Mouse (Mus musculus) MEL (cell line): ENCODE data around the gene Scn1b. TPM values are rescaled to one million over a fixed set of nuclear protein-coding genes. Genes with fewer than 3 reads are reported as not detected.
A peak's percentile ranks its signal among the peaks of the same experiment; 100 is the strongest.

ENCODE experiments used
- DNase-seq: peaks from one replicate; pipeline ENCODE4 v3.0.0; 2011; ENCODE audit warnings: low read depth, low spot score
- H3K27ac ChIP-seq: 2 replicates; pipeline ENCODE4 v1.5.1; 2012; ENCODE audit warnings: low read depth, mild to moderate bottlenecking, control low read depth, low read length, moderate library complexity; ENCODE audit not compliant: control insufficient read depth
- H3K27me3 ChIP-seq, 2 experiments: fragments of 150-350 bp in 1 of 2; sonication (generic) in 1 of 2; 2 replicates each; pipeline ENCODE4 v1.6.1; 2012; ENCODE audit warnings: low read length in 2 of 2, mild to moderate bottlenecking in 2 of 2, improper control_type of control experiment in 1 of 2, moderate library complexity in 1 of 2; ENCODE audit not compliant: insufficient read depth in 2 of 2, control insufficient read depth in 1 of 2
- H3K36me3 ChIP-seq, 2 experiments: 2 replicates each; pipeline ENCODE4 v1.6.1; 2012 to 2014; ENCODE audit warnings: low read length in 2 of 2, improper control_type of control experiment in 1 of 2, inconsistent platforms in 1 of 2, mild to moderate bottlenecking in 1 of 2; ENCODE audit not compliant: insufficient read depth in 2 of 2, control insufficient read depth in 1 of 2
- H3K4me1 ChIP-seq, 2 experiments: fragments of 150-350 bp in 1 of 2; sonication (generic) in 1 of 2; 2 replicates each; pipeline ENCODE4 v1.6.1; 2012; ENCODE audit warnings: low read length in 2 of 2, improper control_type of control experiment in 1 of 2, mild to moderate bottlenecking in 1 of 2; ENCODE audit not compliant: insufficient read depth in 2 of 2, control insufficient read depth in 1 of 2
- H3K4me3 ChIP-seq, 2 experiments: fragments of 150-350 bp in 1 of 2; sonication (generic) in 1 of 2; 2 replicates each; pipeline ENCODE4 v1.5.1; 2012; ENCODE audit warnings: low read depth in 2 of 2, low read length in 2 of 2, mild to moderate bottlenecking in 2 of 2, moderate library complexity in 2 of 2, control low read depth in 1 of 2, improper control_type of control experiment in 1 of 2; ENCODE audit not compliant: control insufficient read depth in 1 of 2, insufficient read depth in 1 of 2
- H3K79me2 ChIP-seq: 2 replicates; pipeline ENCODE4 v1.6.1; 2012; ENCODE audit warnings: mild to moderate bottlenecking, low read length, moderate library complexity; ENCODE audit not compliant: control insufficient read depth, poor library complexity, insufficient read depth
- H3K9ac ChIP-seq: 2 replicates; pipeline ENCODE4 v1.6.1; 2012; ENCODE audit warnings: low read depth, mild to moderate bottlenecking, control low read depth, low read length, moderate library complexity; ENCODE audit not compliant: control insufficient read depth, poor library complexity, severe bottlenecking
- H3K9me3 ChIP-seq: fragments of 150-350 bp; sonication (generic); replicated peaks from 2 replicates; pipeline ENCODE4 v1.6.1; 2012; ENCODE audit warnings: mild to moderate bottlenecking, low read length, improper control_type of control experiment, moderate library complexity; ENCODE audit not compliant: insufficient read depth
- CHD1 ChIP-seq: IDR thresholded peaks from 2 replicates; pipeline ENCODE4 v1.6.1; 2012; ENCODE audit warnings: low read depth, mild to moderate bottlenecking, inconsistent platforms, low read length, improper control_type of control experiment
- CTCF ChIP-seq, 3 experiments: IDR thresholded peaks in 2 of 3; conservative IDR thresholded peaks in 1 of 3; 2 replicates each; pipeline ENCODE4 v1.5.1; 2011 to 2012; ENCODE audit warnings: low read length in 3 of 3, low read depth in 2 of 3, mild to moderate bottlenecking in 2 of 3, improper control_type of control experiment in 1 of 3, inconsistent platforms in 1 of 3, mixed read lengths in 1 of 3, moderate library complexity in 1 of 3; ENCODE audit not compliant: control insufficient read depth in 1 of 3, insufficient read depth in 1 of 3, poor library complexity in 1 of 3, severe bottlenecking in 1 of 3
- E2F4 ChIP-seq: IDR thresholded peaks from 2 replicates; pipeline ENCODE4 v1.6.1; 2011; ENCODE audit warnings: low read depth, low read length, improper control_type of control experiment, borderline replicate concordance
- ELF1 ChIP-seq: IDR thresholded peaks from 2 replicates; pipeline ENCODE4 v1.6.1; 2014; ENCODE audit warnings: low read depth, mild to moderate bottlenecking, inconsistent platforms, low read length, improper control_type of control experiment, moderate library complexity
- EP300 ChIP-seq, 2 experiments: IDR thresholded peaks; 2 replicates each; pipeline ENCODE4 v1.6.1; 2011; ENCODE audit warnings: improper control_type of control experiment in 2 of 2, low read length in 2 of 2, low read depth in 1 of 2, mild to moderate bottlenecking in 1 of 2
- ETS1 ChIP-seq: IDR thresholded peaks from 2 replicates; pipeline ENCODE4 v1.6.1; 2012; ENCODE audit warnings: low read depth, mild to moderate bottlenecking, inconsistent platforms, low read length, improper control_type of control experiment, moderate library complexity
- JUND ChIP-seq: IDR thresholded peaks from 2 replicates; pipeline ENCODE4 v1.6.1; 2011; ENCODE audit warnings: low read depth, mild to moderate bottlenecking, improper control_type of control experiment, low read length
- MAFK ChIP-seq: IDR thresholded peaks from 2 replicates; pipeline ENCODE4 v1.6.1; 2011; ENCODE audit warnings: low read depth, mild to moderate bottlenecking, low read length, improper control_type of control experiment, borderline replicate concordance
- MAX ChIP-seq: IDR thresholded peaks from 2 replicates; pipeline ENCODE4 v1.6.1; 2011; ENCODE audit warnings: low read length, improper control_type of control experiment
- MYC ChIP-seq: IDR thresholded peaks from 2 replicates; pipeline ENCODE4 v1.6.1; 2011; ENCODE audit warnings: low read depth, mild to moderate bottlenecking, low read length, improper control_type of control experiment, moderate library complexity
- POLR2AphosphoS5 ChIP-seq: IDR thresholded peaks from 2 replicates; pipeline ENCODE4 v1.6.1; 2012; ENCODE audit warnings: low read depth, borderline replicate concordance, mild to moderate bottlenecking, inconsistent platforms, low read length, moderate library complexity, mixed read lengths
- RAD21 ChIP-seq: IDR thresholded peaks from 2 replicates; pipeline ENCODE4 v1.6.1; 2011; ENCODE audit warnings: mild to moderate bottlenecking, low read depth, low read length, improper control_type of control experiment
- SIN3A ChIP-seq: IDR thresholded peaks from 2 replicates; pipeline ENCODE4 v1.6.1; 2012; ENCODE audit warnings: low read length, improper control_type of control experiment, inconsistent platforms
- SMC3 ChIP-seq: IDR thresholded peaks from 2 replicates; pipeline ENCODE4 v1.6.1; 2011; ENCODE audit warnings: low read depth, low read length, improper control_type of control experiment
- TBP ChIP-seq: IDR thresholded peaks from 2 replicates; pipeline ENCODE4 v1.8.0; 2011; ENCODE audit warnings: low read depth, low read length, improper control_type of control experiment
- TCF12 ChIP-seq: IDR thresholded peaks from 2 replicates; pipeline ENCODE4 v1.6.1; 2014; ENCODE audit warnings: low read depth, mild to moderate bottlenecking, inconsistent platforms, low read length, improper control_type of control experiment, moderate library complexity
- USF1 ChIP-seq: IDR thresholded peaks from 2 replicates; pipeline ENCODE4 v1.6.1; 2014; ENCODE audit warnings: low read depth, mild to moderate bottlenecking, inconsistent platforms, low read length, improper control_type of control experiment, moderate library complexity
- USF2 ChIP-seq, 2 experiments: IDR thresholded peaks; 2 replicates each; pipeline ENCODE4 v1.6.1; 2011 to 2012; ENCODE audit warnings: improper control_type of control experiment in 2 of 2, low read length in 2 of 2, borderline replicate concordance in 1 of 2, inconsistent platforms in 1 of 2, low read depth in 1 of 2, mild to moderate bottlenecking in 1 of 2; ENCODE audit not compliant: insufficient read depth in 1 of 2
- ZC3H11A ChIP-seq: IDR thresholded peaks from 2 replicates; pipeline ENCODE4 v1.6.1; 2012; ENCODE audit warnings: low read depth, mild to moderate bottlenecking, inconsistent platforms, low read length, improper control_type of control experiment
- ZKSCAN1 ChIP-seq: IDR thresholded peaks from 2 replicates; pipeline ENCODE4 v1.6.1; 2012; ENCODE audit warnings: low read depth, mild to moderate bottlenecking, inconsistent platforms, low read length, improper control_type of control experiment, moderate library complexity
- ZMIZ1 ChIP-seq: IDR thresholded peaks from 2 replicates; pipeline ENCODE4 v1.6.1; 2012; ENCODE audit warnings: low read depth, mild to moderate bottlenecking, inconsistent platforms, low read length, improper control_type of control experiment, moderate library complexity
- polyA plus RNA-seq, 2 experiments: library from polyadenylated mRNA; stranded (reverse) in 1 of 2; unstranded in 1 of 2; fragments of >175 nt in 1 of 2; fragments of >200 nt in 1 of 2; gene quantifications; 2 replicates each; pipeline versions ENCODE4 v1.2.1 to v1.2.4; 2012; ENCODE audit warnings: low replicate concordance in 2 of 2, low read depth in 1 of 2; ENCODE audit not compliant: insufficient read length in 2 of 2, insufficient read depth in 1 of 2, missing spikeins in 1 of 2
- total RNA-seq: library from RNA; depleted of rRNA; stranded (reverse); fragments of 300-350 nt; gene quantifications from 2 replicates; pipeline ENCODE4 v1.2.3, GENCODE M21; 2012

Gene Scn1b
- total and polyA plus RNA-seq, 3 experiments = not detected

GRCm38 (mm10) chr7:31114646-31115045 is 12.2 kb downstream of the Scn1b start:
- TF ChIP-seq EP300 (IDR thresholded peaks at IDR 0.05; ENCODE audit: low read depth in 1 of 2, low read length in 2 of 2) (no peak), CTCF (IDR thresholded peaks at IDR 0.05 in 2 of 3, conservative IDR thresholded peaks at IDR 0.05 in 1 of 3; ENCODE audit: control insufficient read depth in 1 of 3, insufficient read depth in 1 of 3, low read depth in 2 of 3, low read length in 3 of 3, poor library complexity in 1 of 3, severe bottlenecking in 1 of 3) (0 out of 6 replicates have a peak, but pooled peaks of 1 of the 3 experiments have one; percentile 6)
- Histone ChIP-seq H3K4me1 (peaks cover 4 to 21% of the 10 kb centered on the region in 2 experiments), H3K9ac (no peak overlapping the region), H3K27ac (no peak overlapping the region), H3K27me3 (no peaks in the 10 kb centered on the region), H3K36me3 (peaks cover 0 to 8% of the 10 kb centered on the region in 2 experiments; a peak in 2 of 4 replicates), H3K79me2 (no peaks in the 10 kb centered on the region), H3K9me3 (no peaks in the 10 kb centered on the region), H3K4me3 (no peak overlapping the region)
- no peak for DNase-seq

- H3K79me2 ChIP-seq = no peaks in the 10 kb centered on the region
- no peak overlapping the region for H3K4me3 ChIP-seq
- no peaks in the 10 kb centered on the region for H3K9me3 ChIP-seq
- peaks cover 4 to 25% of the 10 kb centered on the region in 2 experiments for H3K4me1 ChIP-seq
- peaks cover 0 to 10% of the 10 kb centered on the region in 2 experiments; a peak in 2 of 4 replicates for H3K36me3 ChIP-seq
- H3K9ac ChIP-seq = no peak overlapping the region
- H3K27ac ChIP-seq = no peak overlapping the region
- no peaks in the 10 kb centered on the region for H3K27me3 ChIP-seq
- TF ChIP-seq E2F4 (no peak), MAX (no peak), CHD1 (no peak), ZKSCAN1 (no peak), POLR2AphosphoS5 (no peak), RAD21 (no peak), ETS1 (no peak), USF2 (IDR thresholded peaks at IDR 0.05; ENCODE audit: borderline replicate concordance in 1 of 2, insufficient read depth in 1 of 2, low read depth in 1 of 2, low read length in 2 of 2) (no peak), ELF1 (no peak), USF1 (no peak), EP300 (IDR thresholded peaks at IDR 0.05; ENCODE audit: low read depth in 1 of 2, low read length in 2 of 2) (no peak), SMC3 (no peak), TBP (no peak)
- TF ChIP-seq, all 39 proteins: peak for 0
- DNase-seq = no peak
These were observed 13.0 kb downstream of the Scn1b start for GRCm38 (mm10) chr7:31113800-31114199.

GRCm38 (mm10) chr7:31112036-31112435 is 14.8 kb downstream of the Scn1b start:
- Histone ChIP-seq H3K36me3 (peaks cover 0 to 10% of the 10 kb centered on the region in 2 experiments; a peak in 2 of 4 replicates), H3K27me3 (no peaks in the 10 kb centered on the region), H3K4me1 (peaks cover 4 to 25% of the 10 kb centered on the region in 2 experiments), H3K79me2 (no peaks in the 10 kb centered on the region), H3K9ac (no peak overlapping the region), H3K9me3 (no peaks in the 10 kb centered on the region), H3K27ac (no peak overlapping the region), H3K4me3 (no peak overlapping the region)
- DNase-seq = peak; percentile 24
- no peak for TF ChIP-seq MAFK
- no peak for TF ChIP-seq EP300 (IDR thresholded peaks at IDR 0.05; ENCODE audit: low read depth in 1 of 2, low read length in 2 of 2)
- TF ChIP-seq ZC3H11A = no peak
- TF ChIP-seq SIN3A = no peak
- TF ChIP-seq JUND = no peak
- TF ChIP-seq ZMIZ1 = no peak
- no peak for TF ChIP-seq TCF12
- TF ChIP-seq MYC = no peak
